Mouse (Mus musculus) small intestine, adult 2 months (tissue): ENCODE measurements around the gene Folr2.

Experiments
- CTCF ChIP-seq: fragments of 200-500 bp; IDR thresholded peaks from 2 replicates; pipeline ENCODE4 v1.5.1; 2012; ENCODE audit warnings: low read depth, mild to moderate bottlenecking, control low read depth, inconsistent platforms, low read length, moderate library complexity, mixed read lengths; ENCODE audit not compliant: insufficient replicate concordance, insufficient read length; ENCODE audit errors: extremely low read depth
- POLR2A ChIP-seq: fragments of 200-500 bp; IDR thresholded peaks from 2 replicates; pipeline ENCODE4 v1.6.1; 2012; ENCODE audit warnings: low read depth, mild to moderate bottlenecking, control low read depth, inconsistent platforms, low read length, moderate library complexity

- no peak for TF ChIP-seq POLR2A
- TF ChIP-seq CTCF, result no peak
Measured at GRCm38 (mm10) chr7:101886274-101886673, 29.3 kb upstream of the Folr2 start.
